Mouse (Mus musculus) v-Abl transformed pro-B cells (cell line): ENCODE data around the gene Numa1.
"Not testable (repeated sequence)": the region's sequence is repeated elsewhere in the genome, so short reads cannot be mapped to it uniquely, and the experiment has no call there.

Source experiments
- in situ Hi-C, 2 experiments: fragments of 400-800 bp; cut with MboI; formaldehyde crosslinking; loops; one replicate each; pipeline ENCODE4 v1.15.1; 2025; ENCODE audit not compliant: unreplicated experiment in 2 of 2

The Numa1 gene

DNA sequence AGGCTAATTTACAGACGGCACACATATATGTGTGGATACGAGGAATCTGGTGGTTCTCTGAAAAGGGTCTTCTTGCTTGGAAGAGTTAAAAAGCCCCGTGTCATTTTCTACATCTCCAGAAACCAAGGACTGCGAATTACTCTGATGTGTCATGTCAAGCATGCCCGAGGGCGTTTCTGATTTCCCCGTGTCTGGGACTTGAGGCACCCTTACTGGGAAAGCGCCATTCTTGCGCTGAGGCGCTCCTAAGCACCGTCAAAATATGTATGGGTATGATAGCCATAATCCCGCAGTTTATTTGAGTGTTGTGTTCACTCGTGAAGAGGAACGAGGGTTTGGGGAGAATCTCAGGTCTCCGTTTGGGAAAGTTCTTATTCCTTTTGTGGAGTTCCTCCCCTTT is 611 bp upstream of the Numa1 start:
- in situ Hi-C loops = loop anchor here (5.0 kb wide), 2 partner anchors 34 to 36 kb away; no protein-coding TSS in a partner anchor

DNA sequence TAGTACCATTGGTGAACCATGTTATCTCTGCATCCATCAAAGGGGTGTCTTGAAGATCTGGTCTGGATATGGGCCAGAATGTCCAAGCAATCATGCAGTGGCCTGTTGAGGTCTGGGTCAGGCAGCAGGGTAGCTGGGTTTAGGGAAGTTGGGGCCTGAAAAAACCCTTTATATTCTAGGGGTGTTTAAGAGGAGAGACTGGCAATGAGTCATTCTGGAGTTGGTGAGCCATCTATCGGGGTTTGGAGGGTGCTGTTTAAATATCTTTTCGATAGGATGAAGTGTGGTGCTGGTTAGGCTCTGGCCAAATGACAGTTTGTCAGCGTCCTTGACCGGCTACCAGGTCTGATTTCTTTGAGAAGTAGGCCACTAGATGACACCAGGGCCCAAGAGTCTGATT is 2.0 kb downstream of the Numa1 start:
- in situ Hi-C loops = no loop called here

DNA sequence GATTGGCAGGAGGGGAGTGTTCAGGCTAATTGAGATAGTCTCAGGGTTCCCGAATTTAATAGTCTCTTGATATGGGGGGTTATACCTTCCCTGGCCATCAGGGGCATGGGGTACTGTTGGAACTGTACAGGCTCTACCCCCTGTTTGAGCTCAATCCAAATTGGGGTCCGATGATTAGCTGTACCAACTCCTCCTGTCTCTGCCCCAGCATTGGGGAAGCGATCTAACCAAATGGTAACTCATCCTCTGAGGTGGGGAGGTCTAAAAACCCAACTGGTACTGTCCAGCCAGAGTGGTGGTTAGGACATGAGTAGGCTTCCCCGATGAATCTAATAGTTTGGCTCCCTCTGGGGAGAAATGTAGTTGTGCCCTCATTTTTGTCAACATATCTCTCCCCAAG is 3.1 kb downstream of the Numa1 start:
- in situ Hi-C loops = no loop called here

DNA sequence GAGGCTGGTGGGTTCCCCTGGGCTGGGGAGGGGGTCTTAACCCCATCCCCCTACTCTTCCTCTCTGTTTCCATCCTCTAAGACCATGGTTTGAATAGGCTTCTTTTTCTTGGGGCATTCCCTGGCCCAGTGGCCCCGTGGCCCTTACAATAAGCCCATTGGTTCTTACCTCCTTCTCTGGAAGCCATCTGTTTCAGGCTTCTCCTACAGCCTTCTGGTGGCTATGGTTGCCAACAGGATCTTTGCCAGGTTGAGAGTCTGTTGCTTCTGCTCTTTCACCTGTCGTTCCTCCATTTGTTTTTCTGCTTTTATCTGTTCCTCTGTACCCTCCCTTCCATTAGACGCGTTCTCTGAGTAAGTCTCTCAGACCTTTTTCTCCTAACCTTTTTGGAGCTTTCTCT is 3.7 kb downstream of the Numa1 start:
- in situ Hi-C loops = no loop called here

DNA sequence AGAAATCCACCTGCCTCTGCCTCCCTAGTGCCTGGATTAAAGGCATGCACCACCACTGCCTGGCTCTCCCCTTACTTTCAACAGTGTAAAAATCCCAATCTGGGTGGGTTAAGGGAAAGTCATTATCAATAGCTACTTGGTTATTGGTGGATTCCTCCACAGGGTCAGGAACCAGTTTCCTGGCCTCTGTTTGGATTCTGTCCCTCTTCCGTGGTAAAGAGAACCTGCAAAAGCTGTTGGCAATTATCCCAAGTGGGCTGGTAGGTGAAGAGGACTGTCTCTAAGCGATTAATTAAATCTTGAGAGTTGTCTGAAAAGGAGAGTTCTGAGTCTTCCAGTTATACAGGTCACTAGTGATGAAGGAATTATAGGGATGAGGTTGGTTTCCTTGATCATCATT is 4.4 kb downstream of the Numa1 start:
- in situ Hi-C loops = no loop called here

DNA sequence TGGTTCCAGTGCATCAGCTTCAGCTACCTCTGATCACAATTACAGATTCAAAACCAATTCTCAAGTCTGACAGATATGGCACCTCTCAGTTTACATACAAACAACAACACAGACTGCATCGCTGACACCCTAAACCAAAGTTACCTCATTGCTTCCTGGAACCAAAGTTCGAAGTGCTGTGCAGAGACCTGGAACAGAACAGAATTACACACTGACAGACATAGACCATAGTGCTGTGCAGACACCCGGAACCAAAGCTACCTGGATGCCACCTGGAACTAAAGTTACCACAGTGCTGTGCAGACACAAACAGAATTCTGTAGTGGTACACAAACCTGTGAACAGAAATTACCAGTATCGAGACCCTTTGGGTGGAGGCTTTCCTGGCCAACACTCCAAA is 5.8 kb downstream of the Numa1 start:
- in situ Hi-C loops = no loop called here

DNA sequence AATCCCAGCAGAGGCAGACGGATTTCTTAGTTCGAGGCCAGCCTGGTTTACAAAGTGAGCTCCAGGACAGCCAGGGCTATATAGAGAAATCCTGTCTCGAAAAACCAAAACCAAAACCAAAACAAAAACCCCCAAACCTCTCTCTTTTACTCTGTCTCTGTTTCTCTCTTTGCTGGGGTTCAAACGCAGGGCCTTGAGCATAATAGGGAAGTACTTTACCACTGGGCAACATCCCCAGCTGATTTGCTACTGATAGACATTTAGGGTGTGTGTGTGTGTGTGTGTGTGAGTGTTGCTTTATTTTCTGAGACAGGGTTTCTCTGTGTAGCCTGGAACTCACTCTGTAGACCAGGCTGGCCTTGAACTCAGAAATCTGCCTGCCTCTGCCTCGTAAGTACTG is 15.1 kb downstream of the Numa1 start:
- in situ Hi-C loops = not testable (repeated sequence)

DNA sequence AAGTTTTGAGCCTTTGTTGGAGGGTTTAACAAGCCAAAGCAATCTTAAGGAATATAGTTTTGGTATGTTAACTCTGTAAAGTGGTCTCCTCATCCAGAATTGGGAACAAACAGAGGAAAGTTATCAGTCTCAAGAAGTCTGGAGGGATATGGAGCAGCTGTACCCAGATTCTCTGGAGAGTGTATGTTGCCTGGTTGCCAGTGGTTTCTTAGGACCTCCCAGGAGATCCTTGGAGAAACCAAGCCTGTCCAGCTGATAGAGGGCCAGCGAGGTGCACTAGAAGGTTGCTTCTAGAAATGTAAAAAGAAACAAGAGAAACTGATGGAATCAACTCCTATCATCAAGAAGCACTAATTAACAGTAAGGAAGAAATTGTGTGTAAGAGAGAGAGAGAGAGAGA is 17.7 kb downstream of the Numa1 start:
- in situ Hi-C loops = no loop called here

DNA sequence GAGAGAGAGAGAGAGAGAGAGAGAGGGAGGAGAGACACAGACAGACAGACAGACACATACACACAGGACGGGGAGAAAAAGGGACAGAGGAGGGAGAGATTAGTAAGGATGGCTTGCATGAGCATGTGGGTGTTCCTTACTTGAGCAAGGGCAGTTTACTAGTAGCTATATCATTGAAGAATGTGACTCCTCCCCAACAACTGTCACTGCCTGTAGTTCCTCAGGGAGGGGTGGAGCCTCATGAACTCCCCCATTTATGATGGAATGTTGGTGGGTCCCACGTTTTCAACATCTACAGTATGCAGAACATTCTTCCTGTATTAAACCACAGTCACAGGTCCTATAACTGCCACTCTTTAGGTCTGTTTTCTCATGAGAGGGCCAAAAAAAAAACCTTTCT is 18.2 kb downstream of the Numa1 start:
- in situ Hi-C loops = no loop called here

DNA sequence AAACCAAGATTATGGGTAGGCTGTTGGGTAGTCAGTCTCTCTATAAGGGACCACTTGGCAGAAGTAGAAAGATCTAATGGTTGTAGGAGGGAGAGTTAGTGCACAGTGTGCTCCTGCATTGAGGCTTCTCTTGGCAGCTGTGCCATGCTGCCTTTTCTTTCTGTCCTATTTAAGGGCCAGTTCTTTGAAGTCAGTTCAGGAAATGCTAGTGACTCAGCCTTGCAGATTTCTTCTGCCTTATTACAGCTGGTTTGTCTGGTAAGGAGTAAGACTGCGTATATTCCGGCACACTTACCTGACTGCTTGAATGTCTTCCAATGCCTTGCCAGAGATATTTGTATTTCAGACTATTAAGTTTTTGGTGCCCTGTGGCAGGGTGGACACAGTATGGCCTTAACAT is 20.3 kb downstream of the Numa1 start:
- in situ Hi-C loops = no loop called here

DNA sequence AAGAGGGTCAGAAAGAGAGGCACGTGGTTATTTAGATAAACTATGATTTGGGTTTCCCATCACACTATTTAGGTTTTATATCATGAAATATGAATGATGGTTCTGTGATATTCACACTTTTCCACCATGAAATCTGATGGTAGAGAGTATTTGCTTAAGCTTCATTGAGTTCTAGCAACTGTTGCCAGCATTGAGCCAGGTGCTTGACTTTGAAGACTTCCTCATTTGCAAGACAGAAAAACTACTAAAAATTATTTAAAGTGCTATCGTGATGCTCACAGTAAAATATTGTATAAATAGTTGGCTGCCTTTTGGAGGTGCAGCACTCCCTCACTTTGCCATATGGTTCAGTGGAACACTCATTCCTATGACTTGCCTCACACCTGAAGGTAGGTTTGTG is 21.4 kb downstream of the Numa1 start:
- in situ Hi-C loops = no loop called here

DNA sequence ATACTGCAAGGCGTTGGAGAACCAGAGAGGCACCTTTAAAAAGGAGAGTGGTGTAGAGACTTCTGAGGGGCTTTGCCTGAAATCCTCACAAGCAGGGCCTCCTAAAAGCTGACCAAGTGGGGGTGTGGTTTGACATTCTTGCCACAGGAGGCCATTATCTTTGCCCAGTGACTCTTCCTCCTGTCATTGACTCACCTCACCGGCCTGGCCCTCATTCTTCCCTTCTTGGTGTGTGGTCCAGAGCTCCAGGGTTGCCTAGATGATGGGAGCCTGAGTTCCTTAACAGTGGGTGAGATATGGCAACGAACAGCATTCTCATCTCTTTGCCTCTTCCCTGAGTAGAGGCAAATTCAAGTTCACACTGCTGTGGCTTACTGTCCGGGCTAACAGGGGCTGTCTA is 22.0 kb downstream of the Numa1 start:
- in situ Hi-C loops = no loop called here

DNA sequence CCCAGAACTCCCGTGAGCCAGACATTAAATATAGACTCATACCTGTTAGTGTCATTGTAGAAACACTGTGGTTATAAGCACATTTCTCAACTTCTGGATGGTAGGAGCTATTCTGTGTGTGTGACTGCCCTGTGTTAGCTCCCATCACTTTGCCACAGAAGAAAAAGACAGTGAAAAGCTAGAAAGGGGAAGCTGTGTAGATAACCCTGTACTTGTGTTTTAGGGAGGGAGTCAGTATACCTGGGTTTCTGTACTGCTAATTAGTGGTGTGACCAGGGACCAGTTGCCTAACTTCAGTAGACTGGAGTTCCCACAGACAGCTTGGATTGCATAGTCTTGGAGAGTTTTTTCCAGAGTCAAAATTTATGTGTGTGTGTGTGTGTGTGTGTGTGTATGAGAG is 22.6 kb downstream of the Numa1 start:
- in situ Hi-C loops = no loop called here

DNA sequence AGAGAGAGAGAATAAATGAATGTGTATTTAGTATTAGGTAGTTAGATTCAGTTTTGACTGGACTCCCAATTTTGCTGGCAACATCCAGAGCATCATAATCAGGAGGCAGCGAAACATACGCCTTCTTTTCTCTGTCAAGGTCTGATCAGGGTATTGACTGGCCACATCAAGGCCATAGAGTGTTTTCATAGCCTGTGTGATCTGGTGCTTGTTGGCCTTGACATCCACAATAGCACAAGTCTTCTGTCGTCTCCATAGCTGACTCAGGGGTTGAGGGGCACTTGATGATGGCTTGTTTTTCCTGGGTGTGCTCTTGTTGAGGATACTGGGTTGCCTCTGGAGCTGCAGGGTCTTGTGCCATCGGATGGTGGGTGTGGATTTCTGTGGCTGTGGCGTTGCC is 23.0 kb downstream of the Numa1 start:
- in situ Hi-C loops = no loop called here

DNA sequence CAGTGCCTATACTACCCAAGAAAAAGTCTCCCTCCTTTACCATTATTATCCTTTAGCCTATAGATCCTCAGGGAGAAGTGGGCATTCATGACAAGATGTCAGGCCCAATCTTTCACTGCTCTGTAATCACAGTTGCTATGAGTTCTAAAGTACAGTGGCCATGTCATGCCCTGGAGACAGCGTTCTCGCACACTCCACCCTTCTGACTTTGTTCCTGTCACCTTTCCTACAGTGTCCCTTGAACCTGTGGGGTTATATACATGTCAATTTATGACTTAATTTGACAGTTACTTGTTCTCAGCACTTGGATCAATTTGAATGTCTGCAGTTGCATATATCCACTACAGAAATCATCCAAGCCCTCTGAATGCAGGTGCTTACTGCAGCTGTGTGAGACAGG is 28.9 kb downstream of the Numa1 start:
- in situ Hi-C loops = no loop called here

DNA sequence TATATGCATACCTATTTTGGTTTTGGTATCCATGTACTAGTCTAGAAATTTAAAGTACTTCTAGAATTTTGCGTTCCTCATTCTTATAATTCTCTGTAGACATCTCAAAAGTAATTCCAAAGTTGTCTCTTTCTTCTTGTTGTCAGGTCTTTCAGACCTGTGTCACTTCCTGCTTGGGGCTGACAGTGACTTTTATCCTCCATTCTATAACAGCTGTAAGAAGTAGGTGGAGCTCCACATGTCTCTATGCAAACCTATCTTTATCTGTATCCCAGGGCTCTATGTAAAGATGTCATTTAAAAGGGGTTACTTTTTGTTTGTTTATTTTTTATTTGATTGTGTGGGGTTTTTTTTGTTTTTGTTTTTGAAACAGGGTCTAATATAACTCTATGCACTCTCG is 29.7 kb downstream of the Numa1 start:
- in situ Hi-C loops = no loop called here

DNA sequence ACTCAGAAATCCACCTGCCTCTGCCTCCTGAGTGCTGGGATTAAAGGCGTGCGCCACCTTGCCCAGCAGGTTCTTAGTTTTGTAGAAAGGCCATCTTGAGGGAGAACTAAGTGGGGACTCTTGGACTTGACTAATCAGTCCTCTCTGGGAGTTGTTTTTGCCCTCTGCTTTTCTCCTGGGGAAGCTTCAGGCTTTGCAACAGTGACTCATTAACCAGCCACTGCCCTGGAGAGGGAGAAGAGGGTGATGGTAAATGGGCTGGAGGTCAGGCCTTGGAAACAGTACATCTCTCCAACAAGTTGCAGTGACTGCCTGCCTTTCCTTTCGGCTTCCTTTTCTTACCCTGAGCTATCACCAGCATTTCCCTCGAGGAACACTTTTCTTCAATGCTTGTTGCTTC is 30.6 kb downstream of the Numa1 start:
- in situ Hi-C loops = no loop called here

DNA sequence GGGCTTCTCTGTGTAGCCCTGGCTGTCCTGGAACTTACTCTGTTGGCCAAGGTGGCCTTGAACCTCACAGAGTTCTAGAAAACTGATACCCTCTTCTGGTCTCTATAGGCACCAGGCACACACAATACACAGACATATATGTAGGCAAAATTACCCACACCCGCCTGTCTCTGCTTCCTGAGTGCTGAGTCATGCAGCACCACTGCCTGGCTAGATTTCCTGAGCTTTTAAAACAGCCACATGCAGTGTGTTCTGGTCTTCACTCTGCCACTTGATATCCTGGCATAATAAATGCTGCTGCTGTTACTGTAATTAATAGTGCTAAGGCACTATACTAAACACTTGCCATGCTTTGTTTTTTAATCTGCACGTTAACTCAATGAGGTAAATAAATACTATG is 31.7 kb downstream of the Numa1 start:
- in situ Hi-C loops = loop anchor here in 1 of 2 experiments (5.0 kb wide), 1 partner anchor 33 kb away; the partner anchor contains the start of genes Lrrc51 and Numa1

DNA sequence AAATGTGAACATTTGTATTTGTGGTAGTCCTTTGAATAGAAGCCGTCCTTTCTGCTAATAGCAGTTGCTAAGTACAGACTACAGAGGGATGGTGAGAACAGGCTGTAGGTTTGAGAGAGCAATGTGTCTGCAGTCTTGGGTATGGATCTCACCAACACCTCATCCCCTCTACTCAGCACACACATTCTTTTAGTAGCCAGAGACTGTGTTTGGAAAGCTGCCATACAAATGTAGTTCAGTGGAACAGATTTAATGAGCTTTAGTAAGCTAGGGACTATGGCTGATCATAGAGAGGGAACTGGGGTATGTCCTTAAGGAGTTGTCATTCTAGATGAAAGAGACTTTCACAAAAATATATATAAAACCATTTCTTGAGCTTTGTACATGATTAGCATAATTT is 33.3 kb downstream of the Numa1 start:
- in situ Hi-C loops = loop anchor here in 1 of 2 experiments (5.0 kb wide), 1 partner anchor 35 kb away; the partner anchor contains the start of genes Lrrc51 and Numa1

DNA sequence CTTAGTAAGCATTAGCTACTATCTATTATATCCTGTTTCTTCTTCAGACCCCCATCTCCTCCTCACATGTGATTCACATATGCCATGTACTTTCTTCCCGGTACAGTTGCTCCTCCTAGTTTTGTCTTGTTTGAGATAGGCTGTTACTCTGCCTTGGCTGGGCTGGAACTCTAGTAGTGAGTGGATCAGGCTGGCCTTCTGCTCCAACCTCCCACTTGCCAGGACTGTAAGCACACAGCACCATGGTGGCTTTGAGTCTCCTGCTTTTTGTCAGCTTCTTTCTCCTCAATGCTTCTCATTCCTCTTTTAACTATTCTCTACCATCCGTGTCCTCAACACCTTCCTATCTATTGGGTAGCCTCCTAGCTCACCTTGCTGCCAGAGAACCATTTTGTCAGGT is 34.8 kb downstream of the Numa1 start:
- in situ Hi-C loops = loop anchor here in 1 of 2 experiments (5.0 kb wide), 1 partner anchor 36 kb away; the partner anchor contains the start of genes Lrrc51 and Numa1

DNA sequence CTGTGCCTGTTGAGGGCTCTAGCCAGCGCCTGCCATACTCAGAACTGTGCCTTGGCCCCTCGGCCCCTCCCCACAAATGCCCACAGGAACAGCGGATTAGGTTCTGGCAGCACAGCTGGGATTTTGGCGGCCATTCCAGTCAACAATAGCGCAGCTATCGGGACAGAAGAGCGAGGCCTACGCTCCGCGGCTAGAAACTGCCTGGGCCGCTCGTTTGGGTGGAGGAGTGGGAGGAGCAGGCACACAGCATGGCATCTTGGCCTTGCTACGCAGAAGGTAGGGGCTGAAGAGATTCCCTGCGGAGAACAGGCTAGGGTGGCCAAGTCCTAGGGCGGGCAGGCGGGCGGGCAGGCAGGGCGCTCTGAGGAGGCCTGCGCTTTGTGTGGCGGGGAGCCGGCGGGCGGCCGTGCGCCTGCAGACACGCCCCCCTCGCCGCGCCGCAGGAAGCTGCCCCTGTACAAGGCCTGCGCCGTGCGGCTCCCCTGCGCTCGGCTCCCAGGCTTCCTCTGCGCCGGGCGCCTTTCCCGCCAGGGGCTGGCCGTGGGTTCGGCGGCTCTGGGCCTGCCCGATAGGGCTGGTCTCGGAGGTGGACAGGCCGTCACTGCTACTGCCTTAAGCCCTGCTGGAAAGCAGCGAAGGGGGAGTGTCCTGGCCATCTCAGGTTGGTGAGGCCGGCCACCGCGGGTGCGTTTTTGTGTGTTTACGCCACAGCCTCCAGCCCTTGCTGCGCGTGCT is 36.0 kb downstream of the Numa1 start:
- in situ Hi-C loops = loop anchor here (5.0 to 10.0 kb wide), 2 partner anchors 38 to 45 kb away; partner anchors contain the start of genes Lrrc51 (in 1 of the 2) and Numa1 (in 1 of the 2)

DNA sequence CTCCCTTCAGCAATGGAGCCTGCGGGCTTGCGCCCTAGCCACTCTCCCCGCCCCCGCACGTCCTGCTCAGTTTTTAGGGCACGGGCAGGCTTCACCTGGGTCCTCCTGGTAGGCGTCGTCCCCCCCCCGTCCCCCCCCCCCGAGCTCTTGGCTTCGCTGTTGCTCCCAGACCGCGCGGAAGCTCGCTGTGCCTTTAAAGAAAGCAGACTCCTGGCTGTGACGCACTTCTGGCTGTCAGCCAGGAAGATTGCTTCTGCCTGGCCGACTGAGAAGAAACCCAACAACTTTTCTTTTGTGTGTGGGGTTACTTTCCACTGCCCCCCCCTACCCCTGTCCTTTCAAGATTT is 36.5 kb downstream of the Numa1 start:
- in situ Hi-C loops = loop anchor here in 1 of 2 experiments (10.0 kb wide), 1 partner anchor 46 kb away; no protein-coding TSS in a partner anchor
